Mouse (Mus musculus): ENCODE data around the gene Tmem108.

- TF ChIP-seq CTCF (IDR thresholded peaks at IDR 0.05; ENCODE audit: low read depth): no peak
- TF ChIP-seq EP300 (IDR thresholded peaks at IDR 0.05; ENCODE audit: low read depth): no peak
Observed at GRCm38 (mm10) chr9:103499366-103499765, 262.3 kb downstream of the Tmem108 start.

Measured in liver, postnatal 0 days (tissue).